Mouse (Mus musculus): ENCODE data around the gene Asb6. TPM values are rescaled to one million over a fixed set of nuclear protein-coding genes. Genes with fewer than 3 reads are reported as not detected.
A peak's percentile ranks its signal among the peaks of the same experiment; 100 is the strongest.

Gene Asb6
- total RNA-seq, 2 experiments from 2014 or later, result 39.8 to 62.3 TPM

DNA sequence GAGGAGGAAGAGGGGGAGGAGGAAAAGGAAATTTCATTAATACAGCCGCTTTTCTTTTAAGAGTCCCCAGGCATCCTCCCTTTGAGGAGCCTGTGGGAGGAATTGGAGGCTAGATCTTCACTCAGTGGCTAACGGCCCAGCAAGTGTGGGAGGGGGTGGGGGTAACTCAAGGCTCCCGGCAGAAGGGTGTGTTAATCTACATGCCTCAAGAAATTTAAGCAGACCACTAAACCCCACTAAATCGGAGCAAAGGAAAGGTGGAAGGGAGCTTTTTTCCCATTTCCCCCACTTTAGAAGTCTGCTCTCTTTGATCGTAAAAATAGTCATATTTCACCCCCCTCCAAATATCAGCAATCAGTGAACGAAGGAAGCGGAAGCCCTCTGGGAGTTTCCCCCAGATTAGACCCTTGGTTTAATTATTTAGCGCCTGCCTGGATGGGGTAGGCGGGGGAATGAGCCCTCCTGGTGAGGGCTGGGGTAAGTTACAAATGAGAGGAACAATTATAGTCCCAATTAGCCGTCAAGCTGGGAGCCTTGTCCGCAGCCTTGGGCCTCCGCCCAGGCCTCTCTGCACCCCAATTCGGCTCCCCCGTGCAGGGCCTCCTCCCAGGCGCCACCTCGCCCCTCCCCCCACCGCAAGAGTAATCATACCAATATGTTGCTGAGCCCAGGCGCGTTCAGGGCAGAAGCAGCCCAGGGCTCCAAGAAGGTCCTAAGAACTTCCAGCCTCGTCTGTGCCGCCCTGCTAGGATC is 6.3 kb upstream of the Asb6 start:
- no peak for ATAC-seq (replicated peaks; ENCODE audit: low FRiP score, poor library complexity, severe bottlenecking)

DNA sequence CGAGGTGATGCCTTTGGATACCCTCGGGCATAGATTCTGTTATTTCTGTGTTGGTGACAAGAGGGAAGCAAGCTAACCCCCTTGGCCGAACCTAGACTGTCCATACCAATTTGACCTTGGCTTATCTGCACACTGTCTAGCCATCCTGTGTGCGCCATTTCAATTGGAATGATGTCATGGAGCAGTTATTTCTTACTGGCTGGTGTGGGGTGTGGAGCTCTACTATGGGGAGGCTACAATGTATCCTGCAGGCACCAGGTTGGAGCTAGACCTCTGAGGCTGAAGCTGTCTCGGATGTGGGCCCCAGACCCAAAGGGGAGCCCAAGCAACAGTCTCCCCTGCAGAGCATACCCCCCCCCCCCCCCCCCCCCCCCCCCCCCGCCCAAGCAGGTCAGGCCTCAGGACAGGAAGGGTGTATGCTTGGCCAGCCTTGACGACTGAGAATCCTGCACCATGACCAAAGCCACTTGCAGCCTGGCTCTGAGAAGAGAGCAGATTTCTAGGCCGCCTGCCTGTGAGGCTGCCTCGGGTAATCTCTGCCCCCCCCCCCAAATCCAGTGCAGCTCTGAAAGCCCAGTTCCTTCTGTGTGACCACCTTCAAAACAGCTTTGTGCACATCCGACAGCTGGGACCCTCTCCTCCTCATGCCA is 4.4 kb upstream of the Asb6 start, which contains the start of gene Prrx2:
Gene Prrx2, plus strand, starts transcription at position 600 of the 650 bp plus-strand sequence.
- no peak for ATAC-seq (replicated peaks; ENCODE audit: low FRiP score, poor library complexity, severe bottlenecking)

DNA sequence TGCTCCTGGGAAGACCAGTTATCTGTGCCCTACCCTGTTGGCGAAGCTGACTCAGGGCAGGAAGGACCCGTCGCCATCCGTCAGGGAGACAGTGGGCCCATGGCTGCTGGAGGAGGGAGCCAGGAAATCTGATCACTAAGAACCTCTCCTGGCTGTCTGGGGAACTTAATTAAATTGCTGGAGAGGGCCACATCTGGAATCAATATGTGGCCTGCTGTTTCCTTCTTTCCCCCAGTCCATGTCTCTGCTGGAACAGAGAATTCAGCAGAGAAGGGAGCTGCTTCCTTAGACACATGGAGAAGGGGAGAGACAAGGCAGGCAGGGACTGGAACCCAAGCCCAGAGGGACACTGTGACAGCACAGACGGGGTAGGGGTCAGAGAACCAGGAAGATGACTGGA is 3.5 kb upstream of the Asb6 start:
- ATAC-seq (replicated peaks; ENCODE audit: low FRiP score, poor library complexity, severe bottlenecking), result no peak

DNA sequence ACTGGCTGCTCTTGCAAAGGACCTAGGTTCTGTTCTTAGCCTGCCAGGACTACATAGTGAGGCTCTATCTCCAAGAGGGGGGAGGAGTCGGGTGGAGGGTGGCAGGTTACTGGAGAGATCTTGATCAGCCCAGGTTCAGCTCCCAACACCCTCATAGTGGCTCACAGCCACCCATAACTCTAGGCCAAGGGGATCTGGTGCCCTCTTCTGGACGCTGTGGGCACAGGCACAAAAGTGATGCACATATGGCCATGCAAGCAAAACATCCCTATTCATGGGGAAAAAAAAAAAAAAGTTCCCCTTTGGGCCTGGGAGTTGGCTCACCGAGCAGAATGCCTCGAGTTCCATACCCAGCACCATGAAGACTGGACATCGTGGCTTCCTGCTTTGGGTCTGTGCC is 818 bp downstream of the Asb6 start:
- peak; percentile 36 for ATAC-seq (replicated peaks; ENCODE audit: low FRiP score, poor library complexity, severe bottlenecking)

DNA sequence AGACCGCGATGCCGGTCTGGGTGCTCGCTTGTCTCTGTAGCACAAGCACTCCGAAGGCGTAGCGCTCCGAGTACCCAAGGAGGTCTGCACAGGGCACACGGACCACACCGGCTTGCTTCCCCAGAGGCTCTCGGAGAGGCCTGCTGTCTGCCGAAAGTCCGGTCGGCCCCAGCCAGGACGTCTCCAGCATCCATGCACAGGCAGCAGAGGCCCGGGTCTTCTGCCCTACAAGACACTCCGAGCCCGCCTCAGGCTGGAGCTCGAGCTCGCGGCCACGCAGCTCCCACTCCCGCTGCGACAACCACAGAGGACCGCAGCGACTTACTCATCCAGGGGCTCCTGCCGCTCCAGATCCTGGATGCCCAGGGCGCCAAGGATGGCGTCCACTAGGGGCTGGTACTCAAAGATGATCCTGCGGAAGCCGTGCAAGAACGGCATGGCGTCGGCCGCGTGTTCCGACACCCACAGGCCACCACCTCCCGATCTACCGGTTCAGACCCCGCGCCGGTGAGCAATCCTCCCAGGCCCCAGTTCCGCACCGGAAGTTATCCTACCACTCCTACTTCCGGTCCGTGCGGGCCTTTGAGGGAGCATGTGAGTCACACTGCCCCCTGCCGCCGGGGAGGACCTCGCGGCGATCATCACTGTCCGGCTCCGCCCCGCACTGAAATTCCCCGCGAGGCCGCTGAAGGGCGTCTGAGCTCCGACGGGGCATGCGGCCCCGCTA is 2.2 kb downstream of the Asb6 start:
- peak; percentile 79 for ATAC-seq (replicated peaks; ENCODE audit: low FRiP score, poor library complexity, severe bottlenecking)

DNA sequence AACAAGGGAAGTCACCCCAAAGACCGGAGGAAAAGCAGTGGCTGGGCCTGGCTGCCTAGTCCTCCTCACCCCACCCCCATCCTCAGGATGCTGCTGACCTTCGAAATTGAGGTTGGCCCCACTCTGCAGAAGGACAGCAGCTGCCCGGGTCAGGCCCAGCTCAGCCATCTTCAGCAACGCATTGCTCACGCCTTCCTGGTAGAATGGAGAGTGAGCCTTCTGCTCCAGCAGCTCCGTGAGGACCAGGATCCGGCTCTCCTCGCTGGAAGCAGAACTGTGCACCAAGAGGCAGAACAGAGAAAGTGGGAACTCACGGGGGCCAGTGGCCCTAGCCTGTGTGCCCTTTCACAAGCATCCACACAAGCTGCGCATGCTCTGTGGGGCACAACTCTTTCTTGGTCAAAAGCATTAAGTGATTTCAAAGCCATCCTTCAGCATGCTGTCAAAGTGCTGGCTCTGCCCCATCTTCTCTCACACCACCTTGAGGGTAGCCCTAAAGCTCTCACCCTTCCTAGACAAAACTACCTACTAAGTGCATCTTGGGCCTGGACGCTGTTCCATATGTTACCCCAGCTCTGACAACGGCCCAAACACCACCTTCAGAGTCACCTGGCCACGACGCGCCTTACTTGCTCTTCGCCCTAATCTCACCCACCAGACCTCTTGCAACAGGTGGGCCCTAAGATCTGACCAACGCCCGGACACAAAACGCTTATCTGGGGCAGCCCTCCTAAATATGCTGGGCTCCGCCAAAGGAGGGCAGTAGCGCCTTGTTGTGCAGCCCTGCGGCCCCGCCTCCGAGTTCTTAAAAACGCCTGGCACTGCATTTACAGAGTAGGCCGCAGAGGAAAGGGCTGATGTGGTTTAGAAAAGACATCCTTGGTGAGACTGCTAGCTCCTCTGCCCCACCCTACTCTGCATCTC is 3.0 kb downstream of the Asb6 start:
- ATAC-seq (replicated peaks; ENCODE audit: low FRiP score, poor library complexity, severe bottlenecking), result peak; percentile 75

DNA sequence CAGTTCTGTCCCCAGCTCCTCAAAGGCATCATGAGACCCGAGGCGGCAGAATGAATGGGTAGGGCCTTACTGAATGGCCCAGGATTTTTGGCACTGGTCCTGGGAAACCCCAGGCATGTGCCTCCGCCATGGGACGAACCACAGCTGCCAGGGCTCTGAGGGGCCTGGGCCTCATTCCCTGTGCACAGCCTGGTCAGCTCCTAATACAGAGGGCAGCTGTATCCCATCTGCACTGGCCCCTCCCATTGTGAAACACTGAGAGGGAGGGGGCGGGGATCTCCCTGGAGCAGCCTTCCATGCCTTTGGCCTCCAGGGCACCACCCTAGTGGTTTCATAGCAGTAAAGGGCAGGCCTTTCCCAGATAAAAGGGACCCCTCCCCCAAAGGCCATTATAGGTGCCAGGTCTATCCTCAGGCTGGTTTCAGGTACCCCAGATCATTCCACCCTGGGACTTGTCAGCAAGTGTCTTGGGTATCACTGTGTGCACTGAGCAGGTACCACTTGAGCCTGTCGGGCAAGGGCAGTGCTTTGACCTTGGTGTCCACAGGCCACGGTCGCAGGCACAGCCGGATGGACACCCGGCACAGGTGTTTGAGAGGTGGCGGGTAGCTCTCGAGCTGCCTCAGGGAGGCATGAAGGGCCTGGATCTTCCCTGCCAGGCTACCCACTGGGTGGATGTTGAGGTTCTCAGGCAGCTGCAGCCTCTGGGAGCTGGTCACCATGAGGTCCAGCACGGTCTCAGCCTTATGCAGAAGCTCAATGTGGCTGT is 6.6 kb downstream of the Asb6 start:
- ATAC-seq (replicated peaks; ENCODE audit: low FRiP score, poor library complexity, severe bottlenecking), result no peak

DNA sequence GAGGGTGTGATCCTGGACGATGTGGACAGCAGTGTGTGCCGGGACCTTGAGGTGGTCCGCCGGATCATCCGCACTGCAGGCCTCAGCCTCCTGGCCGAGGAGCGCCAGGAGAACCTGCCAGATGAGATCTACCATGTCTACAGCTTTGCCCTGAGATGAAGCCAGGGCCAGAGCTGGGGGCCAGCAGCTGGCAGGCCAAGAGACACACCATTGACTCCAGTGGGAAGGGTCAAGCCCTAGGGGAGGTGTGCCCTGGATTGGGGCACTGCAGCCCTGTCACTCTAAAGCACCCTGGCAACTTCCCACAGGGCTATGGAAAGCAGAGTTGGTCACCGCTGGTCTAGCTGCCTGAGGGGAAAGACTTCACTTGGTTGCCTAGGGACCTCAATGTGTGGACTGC is 7.7 kb downstream of the Asb6 start:
- ATAC-seq (replicated peaks; ENCODE audit: low FRiP score, poor library complexity, severe bottlenecking), result no peak

DNA sequence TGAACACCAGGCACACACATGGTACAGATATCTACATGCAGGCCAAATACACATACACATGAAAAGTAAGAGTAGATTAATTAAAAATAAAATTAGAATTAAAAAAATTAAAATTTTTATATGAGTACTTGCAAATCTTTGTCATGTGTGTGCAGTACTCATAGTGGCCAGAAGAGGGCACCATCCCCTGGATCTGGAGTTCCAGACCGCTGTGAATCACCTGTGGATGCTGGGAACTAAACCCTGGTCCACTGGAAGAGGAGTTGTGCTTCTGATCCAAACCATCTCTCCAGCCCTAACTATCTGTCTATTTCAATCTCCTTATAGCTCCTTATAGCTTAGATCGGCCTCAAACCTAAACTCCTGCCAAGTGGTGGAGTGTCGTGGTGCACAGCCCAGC is 9.1 kb downstream of the Asb6 start:
- ATAC-seq (replicated peaks; ENCODE audit: low FRiP score, poor library complexity, severe bottlenecking), result no peak

DNA sequence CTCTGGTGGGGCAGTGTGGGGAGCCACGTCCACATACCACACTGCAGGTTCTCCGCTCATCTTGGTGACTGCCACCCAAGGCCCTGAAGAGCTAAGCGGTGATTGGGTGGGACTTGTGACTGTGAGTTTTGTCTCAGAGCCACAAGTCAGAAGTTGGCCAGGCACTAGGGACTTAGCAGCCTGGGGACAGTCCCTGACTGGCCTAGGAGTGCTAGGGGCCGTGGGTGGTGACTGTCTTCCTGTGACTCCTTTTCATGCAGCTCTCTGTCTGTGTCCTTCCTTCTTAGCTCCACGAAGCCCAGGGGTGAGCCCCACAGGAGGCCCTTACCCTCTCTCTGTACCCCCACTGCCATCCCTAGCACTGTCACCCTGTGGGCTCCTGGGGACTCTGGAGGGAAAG is 10.3 kb downstream of the Asb6 start:
- ATAC-seq (replicated peaks; ENCODE audit: low FRiP score, poor library complexity, severe bottlenecking), result no peak

DNA sequence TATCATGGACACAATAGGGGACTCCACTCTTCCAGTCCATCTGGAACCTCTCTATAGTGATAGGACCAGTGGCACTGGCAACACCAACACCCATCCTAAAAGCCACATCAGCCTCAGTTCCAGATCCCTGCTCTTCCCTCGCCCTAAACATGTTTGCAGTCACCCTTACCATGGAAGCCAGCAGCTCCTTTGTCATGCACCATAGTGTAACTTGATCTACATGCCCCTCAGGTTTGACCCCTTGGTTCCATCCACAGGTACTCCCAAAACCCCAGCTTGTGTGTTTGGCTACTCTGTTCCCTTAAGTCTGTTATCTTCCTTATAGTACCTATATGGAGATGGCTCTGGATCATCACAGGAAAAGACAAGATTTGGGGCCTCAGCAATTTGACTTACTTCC is 13.8 kb downstream of the Asb6 start:
- ATAC-seq (replicated peaks; ENCODE audit: low FRiP score, poor library complexity, severe bottlenecking), result no peak

DNA sequence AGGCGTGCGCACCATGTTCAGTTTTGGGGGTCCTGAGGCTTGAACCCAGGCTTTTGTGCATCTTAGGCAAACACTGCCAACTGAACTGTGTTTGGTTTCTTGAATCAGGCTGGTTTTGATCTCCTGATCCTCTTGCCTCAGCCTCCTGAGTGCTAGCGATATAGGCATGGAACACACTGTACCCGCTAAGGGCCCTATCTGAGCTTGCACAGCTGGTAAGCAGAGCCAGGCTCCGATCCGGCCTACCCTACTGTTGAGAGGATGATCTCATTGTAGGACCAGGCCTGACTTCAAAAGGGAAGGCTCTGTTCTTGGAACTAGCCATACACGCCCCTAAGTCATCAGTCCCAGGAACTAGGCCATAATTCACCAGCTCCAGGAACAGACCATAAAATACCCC is 19.6 kb downstream of the Asb6 start:
- ATAC-seq (replicated peaks; ENCODE audit: low FRiP score, poor library complexity, severe bottlenecking), result no peak

DNA sequence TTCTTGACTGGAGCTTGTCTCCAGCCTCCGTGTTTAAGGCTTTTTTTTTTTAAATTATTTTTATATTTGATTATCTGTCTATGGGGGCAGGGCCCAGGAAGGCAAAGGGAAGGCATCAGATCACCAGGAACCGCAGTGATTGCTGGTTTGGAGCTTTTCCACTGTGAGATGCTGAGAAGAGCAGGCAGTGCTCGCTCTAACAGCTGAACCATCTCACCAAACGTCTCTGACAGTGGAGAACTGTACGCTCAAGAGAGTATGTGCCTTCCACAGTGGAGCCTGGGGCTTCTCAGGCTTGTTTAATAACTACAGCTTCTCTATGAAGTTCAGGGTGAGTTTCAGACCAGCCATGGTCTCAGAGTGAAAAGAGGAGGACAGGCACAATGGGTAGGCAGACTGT is 20.6 kb downstream of the Asb6 start:
- ATAC-seq (replicated peaks; ENCODE audit: low FRiP score, poor library complexity, severe bottlenecking), result no peak

DNA sequence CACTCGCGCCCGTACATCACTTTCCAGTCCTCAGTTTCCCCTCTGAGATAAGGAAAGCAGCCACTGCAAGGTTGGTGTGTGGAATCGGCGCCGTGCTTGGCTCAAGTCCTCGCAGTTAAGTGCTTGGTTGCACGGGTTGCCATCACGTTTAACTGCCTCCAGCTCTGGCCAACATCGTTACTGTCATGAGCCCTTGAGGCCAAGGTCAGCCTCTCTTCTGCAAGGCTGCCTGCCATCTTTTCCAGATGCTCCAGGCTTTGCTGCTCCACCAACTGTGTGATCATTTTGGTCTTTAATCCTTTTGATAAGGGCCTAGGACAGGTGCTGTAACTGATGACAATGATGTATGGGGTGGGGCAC is 21.9 kb downstream of the Asb6 start:
- ATAC-seq (replicated peaks; ENCODE audit: low FRiP score, poor library complexity, severe bottlenecking), result no peak; the same call in 1 of the 2 replicates

DNA sequence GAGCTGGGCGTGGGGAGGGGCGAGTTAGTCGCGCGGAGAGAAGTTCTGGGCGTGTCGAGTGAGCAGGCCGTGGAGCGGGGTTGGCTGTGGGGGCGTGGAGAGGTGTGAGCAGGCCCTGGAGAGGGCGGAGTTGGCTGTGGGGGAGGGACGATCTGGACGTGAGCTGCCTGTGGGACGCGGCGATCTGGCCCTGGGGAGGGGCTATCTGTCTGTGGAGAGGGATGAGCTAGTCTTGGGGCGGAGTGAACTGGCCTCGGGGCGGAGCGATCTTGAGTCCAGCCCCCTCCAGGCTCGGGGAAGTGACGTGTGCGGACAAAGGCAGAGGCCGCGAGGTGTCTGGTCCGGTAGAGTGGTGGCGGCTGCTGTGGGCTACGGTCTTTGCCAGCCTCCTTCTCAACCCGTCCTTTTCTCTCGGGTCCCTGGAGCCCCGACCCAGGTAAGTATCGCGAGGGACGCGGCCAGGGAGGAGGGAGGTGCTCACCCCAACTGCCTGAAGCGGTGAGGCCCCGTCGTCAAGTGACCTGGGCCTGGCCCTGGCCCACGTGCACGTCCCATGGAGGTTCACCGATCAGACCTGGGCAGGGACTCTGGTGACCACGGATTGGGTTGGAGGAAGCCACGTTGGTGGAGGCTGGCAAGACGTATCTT is 22.4 kb downstream of the Asb6 start, which contains the start of gene Ntmt1:
Gene Ntmt1, plus strand, starts transcription at position 179 of the 648 bp plus-strand sequence.
- peak; percentile 95 for ATAC-seq (replicated peaks; ENCODE audit: low FRiP score, poor library complexity, severe bottlenecking)

DNA sequence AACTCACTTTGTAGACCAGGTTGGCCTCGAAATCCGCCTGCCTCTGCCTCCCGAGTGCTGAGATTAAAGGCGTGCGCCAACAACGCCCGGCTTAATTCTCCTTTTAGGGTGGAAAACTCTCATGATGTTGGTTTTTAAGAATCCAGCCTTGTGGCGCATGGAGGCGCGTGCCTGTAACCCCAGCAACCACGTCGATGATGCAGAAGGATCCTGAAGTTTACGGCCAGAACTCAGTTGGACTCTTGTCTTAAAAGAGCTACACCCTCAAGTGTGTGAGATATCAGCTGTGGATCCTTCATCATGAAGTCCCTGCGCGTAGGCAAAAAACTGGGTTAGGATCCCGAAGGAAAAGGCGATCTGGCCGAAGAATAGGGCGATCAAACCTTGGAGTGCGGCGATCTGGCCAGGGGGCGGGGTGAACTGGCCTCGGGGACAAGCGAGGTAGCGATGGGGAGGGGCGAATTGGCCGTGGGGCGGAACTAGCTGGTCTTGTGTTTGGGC is 22.9 kb downstream of the Asb6 start:
- no peak; the same call in 1 of the 2 replicates for ATAC-seq (replicated peaks; ENCODE audit: low FRiP score, poor library complexity, severe bottlenecking)

DNA sequence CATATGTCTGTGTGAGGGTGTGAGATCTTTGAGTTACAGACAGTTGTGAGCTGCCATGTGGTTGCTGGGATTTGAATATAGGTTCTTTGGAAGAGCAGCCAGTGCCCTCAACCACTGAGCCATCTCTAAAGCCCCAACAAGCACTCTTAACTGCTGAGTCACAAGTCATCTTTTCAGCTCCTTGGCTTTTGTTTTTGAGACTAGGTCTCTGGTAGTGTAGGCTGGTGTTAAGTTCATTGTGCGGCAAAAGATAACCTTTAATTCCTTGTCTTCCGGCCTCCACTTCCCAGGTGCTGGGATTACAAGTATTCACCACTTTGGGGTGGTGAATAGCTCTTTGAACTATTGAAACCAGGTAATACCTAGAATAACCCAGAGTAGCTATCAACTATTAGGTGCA is 24.1 kb downstream of the Asb6 start:
- no peak for ATAC-seq (replicated peaks; ENCODE audit: low FRiP score, poor library complexity, severe bottlenecking)

DNA sequence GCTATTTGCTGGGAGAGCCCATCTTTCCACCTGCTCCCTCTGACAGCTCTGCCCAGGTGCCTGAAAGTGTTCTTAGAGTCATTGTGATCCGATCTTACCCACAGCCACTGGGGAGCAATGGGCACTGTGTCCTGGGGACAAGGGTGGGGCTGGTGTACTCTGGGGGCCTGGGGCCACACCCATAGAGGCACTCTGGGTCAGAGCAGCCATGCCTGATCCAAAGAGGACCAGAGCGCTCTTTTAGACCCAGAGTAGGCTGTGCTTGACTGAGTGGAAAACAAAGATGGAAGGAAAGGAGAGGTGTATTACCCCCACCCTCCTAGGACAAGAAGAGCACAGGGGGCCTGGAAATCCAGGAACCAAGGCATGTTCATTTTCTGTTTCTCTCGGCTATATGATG is 26.5 kb downstream of the Asb6 start, which contains the start of gene 1700001O22Rik:
Gene 1700001O22Rik, minus strand, starts transcription at position 58 of the 400 bp plus-strand sequence.
- ATAC-seq (replicated peaks; ENCODE audit: low FRiP score, poor library complexity, severe bottlenecking), result no peak
